Mouse (Mus musculus) liver, adult 2 months (tissue): ENCODE results near the gene Atp6v1b1. TPM values are rescaled to one million over a fixed set of nuclear protein-coding genes. Genes with fewer than 3 reads are reported as not detected.

Source experiments
- DNase-seq: peaks from one replicate; pipeline ENCODE4 v3.0.0-alpha.2; 2011; ENCODE audit warnings: low read depth, low spot score; ENCODE audit errors: extremely low read depth
- H3K27ac ChIP-seq: fragments of 200-500 bp; replicated peaks from 2 replicates; pipeline ENCODE4 v1.5.1; 2012; ENCODE audit warnings: low read depth, mild to moderate bottlenecking, control low read depth, inconsistent platforms, low read length; ENCODE audit not compliant: insufficient read depth
- H3K27me3 ChIP-seq: fragments of 200-500 bp; 2 replicates; pipeline ENCODE4 v1.6.1; 2012; ENCODE audit warnings: mild to moderate bottlenecking, moderate library complexity, low read length, inconsistent platforms; ENCODE audit not compliant: control insufficient read depth, insufficient read depth
- H3K36me3 ChIP-seq: fragments of 200-500 bp; 2 replicates; pipeline ENCODE4 v1.6.1; 2012; ENCODE audit warnings: low read length, inconsistent platforms; ENCODE audit not compliant: control insufficient read depth, insufficient read depth
- H3K4me1 ChIP-seq: fragments of 200-500 bp; 2 replicates; pipeline ENCODE4 v1.6.1; 2011; ENCODE audit warnings: low read length; ENCODE audit not compliant: control insufficient read depth, insufficient read depth
- H3K4me3 ChIP-seq: fragments of 200-500 bp; 2 replicates; pipeline ENCODE4 v1.5.1; 2011; ENCODE audit warnings: low read depth, mild to moderate bottlenecking, control low read depth, low read length, moderate library complexity; ENCODE audit not compliant: insufficient read depth
- H3K79me2 ChIP-seq: fragments of 200-500 bp; 2 replicates; pipeline ENCODE4 v1.6.1; 2012; ENCODE audit warnings: inconsistent platforms, mild to moderate bottlenecking, low read length, moderate library complexity; ENCODE audit not compliant: control insufficient read depth, insufficient read depth
- H3K9ac ChIP-seq: fragments of 200-500 bp; 2 replicates; pipeline ENCODE4 v1.6.1; 2012; ENCODE audit warnings: low read depth, mild to moderate bottlenecking, control low read depth, inconsistent platforms, low read length
- CTCF ChIP-seq: fragments of 200-500 bp; IDR thresholded peaks from 2 replicates; pipeline ENCODE4 v1.5.1; 2011; ENCODE audit warnings: low read depth, low read length, control low read depth
- POLR2A ChIP-seq: fragments of 200-500 bp; IDR thresholded peaks from 2 replicates; pipeline ENCODE4 v1.6.1; 2011; ENCODE audit warnings: low read length, control low read depth; ENCODE audit not compliant: insufficient read depth; ENCODE audit errors: extremely low read depth
- WGBS: fragments of 180-500 bp; shearing (Covaris S2); methylation state at CpG from one replicate; pipeline ENCODE4 v1.1.7; 2018; 5-methylcytosine and 5-hydroxymethylcytosine counted together
- polyA plus RNA-seq: library from polyadenylated mRNA; depleted of rRNA; stranded (reverse); fragments of >200 nt; gene quantifications from 2 replicates; pipeline ENCODE4 v1.2.3, GENCODE M21; 2012
- total RNA-seq: library from RNA; depleted of rRNA; stranded (reverse); fragments of >200 nt; gene quantifications from 2 replicates; pipeline ENCODE4 v1.2.3, GENCODE M21; 2014

Atp6v1b1 gene
- total and polyA plus RNA-seq, 2 experiments: not detected

GRCm38 (mm10) chr6:83762344-83762743 lies 19.6 kb downstream of the Atp6v1b1 start, which contains the start of gene Ankrd53:
Ankrd53 (plus strand) TSS chr6:83762644.
- Histone ChIP-seq H3K9ac (no peak within 1 kb of the TSS), H3K79me2 (no peaks in the 10 kb centered on the region), H3K36me3 (no peaks in the 10 kb centered on the region), H3K27me3 (no peaks in the 10 kb centered on the region), H3K4me1 (no peaks in the 10 kb centered on the region), H3K4me3 (no peak within 1 kb of the TSS), H3K27ac (no peak within 1 kb of the TSS)
- TF ChIP-seq POLR2A (no peak), CTCF (no peak)
- WGBS: 51% methylated on average over 6 of the region's 6 CpGs
- DNase-seq: no peak

GRCm38 (mm10) chr6:83762880-83763431 lies 20.2 kb downstream of the Atp6v1b1 start:
- H3K36me3 ChIP-seq: no peaks in the 10 kb centered on the region
- peak; percentile 6 for DNase-seq
- H3K9ac ChIP-seq: no peak overlapping the region
- H3K4me1 ChIP-seq: no peaks in the 10 kb centered on the region
- TF ChIP-seq POLR2A: no peak
- TF ChIP-seq CTCF: no peak
- H3K79me2 ChIP-seq: no peaks in the 10 kb centered on the region
- H3K27me3 ChIP-seq: no peaks in the 10 kb centered on the region
- H3K27ac ChIP-seq: no peak overlapping the region
- no peak overlapping the region for H3K4me3 ChIP-seq
- 6% methylated on average over 35 of the region's 35 CpGs for WGBS

- 89% methylated on average over 3 of the region's 3 CpGs for WGBS
- Histone ChIP-seq H3K4me3 (no peak overlapping the region), H3K4me1 (no peaks in the 10 kb centered on the region), H3K27ac (no peak overlapping the region), H3K9ac (no peak overlapping the region), H3K79me2 (no peaks in the 10 kb centered on the region), H3K27me3 (no peaks in the 10 kb centered on the region), H3K36me3 (no peaks in the 10 kb centered on the region)
- no peak for DNase-seq
- TF ChIP-seq CTCF (no peak), POLR2A (no peak)
Observed at GRCm38 (mm10) chr6:83766982-83767381, 24.2 kb downstream of the Atp6v1b1 start.

DNA sequence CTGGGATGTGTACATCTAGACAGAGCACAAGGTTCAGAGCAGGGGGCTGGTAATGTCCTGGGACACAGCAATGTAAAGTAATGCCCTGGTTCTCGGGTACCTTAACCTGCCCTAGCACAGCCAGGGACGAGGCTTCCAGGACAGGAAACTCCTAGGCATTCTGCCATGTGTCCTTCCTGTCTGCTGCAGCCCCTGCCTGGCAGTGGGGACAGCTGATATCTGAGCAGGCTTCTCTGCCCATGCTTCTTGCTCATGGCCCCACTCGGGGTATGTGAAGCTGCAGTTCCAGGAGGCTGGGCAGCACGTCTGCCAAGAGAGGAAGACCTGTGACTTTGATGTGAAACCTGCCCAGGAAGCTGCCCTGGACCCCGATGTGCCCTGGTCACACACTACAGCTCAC lies 25.7 kb downstream of the Atp6v1b1 start:
- DNase-seq: no peak
- no peaks in the 10 kb centered on the region for H3K36me3 ChIP-seq
- 15% methylated on average over 5 of the region's 5 CpGs for WGBS

GRCm38 (mm10) chr6:83774126-83774525 lies 31.3 kb downstream of the Atp6v1b1 start:
- H3K9ac ChIP-seq: no peak overlapping the region
- H3K4me3 ChIP-seq: no peak overlapping the region
- no peaks in the 10 kb centered on the region for H3K27me3 ChIP-seq
- H3K27ac ChIP-seq: no peak overlapping the region
- DNase-seq: peak; percentile 67
- 34% methylated on average over 9 of the region's 9 CpGs for WGBS
- H3K79me2 ChIP-seq: no peaks in the 10 kb centered on the region; the same call in 1 of the 2 replicates
- H3K4me1 ChIP-seq: peaks cover 7% of the 10 kb centered on the region
- no peaks in the 10 kb centered on the region for H3K36me3 ChIP-seq
- TF ChIP-seq POLR2A (no peak), CTCF (no peak)

More for the DNA sequence above, 25.7 kb downstream of the Atp6v1b1 start:
- no peaks in the 10 kb centered on the region for H3K27me3 ChIP-seq
- H3K9ac ChIP-seq: no peak overlapping the region
- no peak for TF ChIP-seq CTCF
- no peak for TF ChIP-seq POLR2A
- H3K4me1 ChIP-seq: no peaks in the 10 kb centered on the region
- no peak overlapping the region for H3K4me3 ChIP-seq
- no peak overlapping the region for H3K27ac ChIP-seq
- no peaks in the 10 kb centered on the region; the same call in 1 of the 2 replicates for H3K79me2 ChIP-seq
